Mouse (Mus musculus): ENCODE measurements around the gene Triap1.
A peak's percentile ranks its signal among the peaks of the same experiment; 100 is the strongest.
"Not testable (repeated sequence)": the region's sequence is repeated elsewhere in the genome, so short reads cannot be mapped to it uniquely, and the experiment has no call there.

Gene Triap1

GRCm38 (mm10) chr5:115333626-115334025, 7.4 kb upstream of the Triap1 start:
- no peak for DNase-seq (ENCODE audit: low spot score in 2 of 2)

DNA sequence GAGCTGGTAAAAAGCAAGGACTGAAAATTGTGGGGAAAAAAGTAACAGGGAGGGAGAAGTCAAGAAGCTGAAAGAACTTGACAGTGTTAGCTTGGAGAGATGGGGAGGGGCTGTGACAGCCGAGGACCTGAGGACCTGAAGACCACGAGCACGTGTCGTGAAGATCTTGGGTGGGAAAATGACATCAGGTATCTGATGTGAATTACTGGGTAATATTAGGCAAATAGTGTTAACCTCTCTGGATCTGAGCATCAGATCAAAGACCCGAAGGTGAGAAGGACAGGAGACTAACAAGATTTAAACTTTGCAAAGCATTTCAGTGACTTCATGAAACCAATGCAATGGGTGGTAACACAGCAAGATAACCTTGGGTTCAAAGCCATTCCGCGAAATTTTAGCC, 1.0 kb upstream of the Triap1 start:
- no peak for DNase-seq (ENCODE audit: low spot score in 2 of 2)

DNA sequence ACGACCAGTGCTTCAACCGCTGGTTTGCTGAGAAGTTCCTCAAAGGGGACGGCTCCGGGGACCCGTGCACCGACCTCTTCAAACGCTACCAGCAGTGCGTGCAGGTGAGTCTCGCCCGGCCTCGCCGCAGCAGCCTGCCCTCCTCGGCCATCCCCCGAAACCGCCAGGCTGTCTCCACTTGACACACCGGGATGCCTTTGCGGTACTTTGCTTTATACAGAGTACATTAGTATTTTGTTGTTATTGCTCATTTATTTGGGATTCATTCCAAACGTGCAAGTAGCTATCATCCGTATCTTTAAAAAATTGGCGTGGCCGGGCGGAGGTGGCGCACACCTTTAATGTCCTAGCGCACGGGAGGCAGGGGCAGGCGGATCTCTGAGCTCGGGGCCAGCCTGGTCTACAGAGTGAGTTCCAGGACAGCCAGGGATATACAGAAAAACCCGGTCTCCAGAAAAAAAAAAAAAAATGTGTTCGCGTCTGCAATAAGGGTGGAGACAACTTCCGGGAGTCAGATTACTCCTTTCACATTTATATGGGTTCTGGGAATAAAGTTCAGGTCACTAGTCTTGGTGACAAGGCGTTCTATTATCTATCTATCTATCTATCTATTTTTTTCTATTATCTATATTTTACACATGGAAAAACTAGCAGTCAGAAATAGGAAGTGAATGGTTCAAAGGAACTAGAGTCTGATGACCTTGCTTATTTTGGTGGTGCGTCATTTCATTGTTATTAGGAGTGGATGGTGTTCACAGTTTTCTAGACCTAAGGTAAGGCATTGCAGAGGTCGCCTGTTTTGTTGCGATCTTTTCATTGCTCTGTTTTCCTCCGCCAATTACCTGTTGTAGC, 515 bp downstream of the Triap1 start:
- DNase-seq (ENCODE audit: low spot score in 2 of 2): no peak

DNA sequence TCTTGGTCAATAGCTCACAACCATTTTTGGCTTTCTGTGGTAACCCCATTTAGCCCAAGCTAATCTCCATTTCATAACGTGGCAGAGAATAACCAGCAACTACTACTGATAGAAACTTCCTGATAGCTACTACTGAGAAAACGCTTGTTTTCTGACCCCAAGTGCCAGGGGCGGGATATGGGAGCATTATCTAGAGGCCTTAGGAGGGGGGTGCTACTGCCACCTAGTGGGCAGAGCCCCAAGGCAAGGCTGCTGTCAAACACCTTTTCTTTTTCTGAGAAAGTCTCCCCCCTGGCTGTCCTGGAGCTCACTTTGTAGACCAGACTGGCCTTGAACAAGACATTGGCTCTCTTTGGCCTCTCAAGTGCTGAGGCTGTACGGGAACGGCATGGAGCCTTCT, 6.5 kb downstream of the Triap1 start:
- DNase-seq (ENCODE audit: low spot score in 2 of 2): peak; percentile 65 to 73

GRCm38 (mm10) chr5:115348546-115349224, 7.7 kb downstream of the Triap1 start, which contains the start of gene Cox6a1:
Gene Cox6a1, minus strand, starts transcription at chr5:115348981.
- DNase-seq (ENCODE audit: low spot score in 2 of 2): peak; percentile 96

GRCm38 (mm10) chr5:115349225-115349555, 8.2 kb downstream of the Triap1 start:
- no peak for DNase-seq (ENCODE audit: low spot score in 2 of 2)

GRCm38 (mm10) chr5:115351348-115351747, 10.3 kb downstream of the Triap1 start:
- DNase-seq (ENCODE audit: low spot score in 2 of 2): no peak

GRCm38 (mm10) chr5:115355070-115355469, 14.0 kb downstream of the Triap1 start:
- no peak for DNase-seq (ENCODE audit: low spot score in 2 of 2)

DNA sequence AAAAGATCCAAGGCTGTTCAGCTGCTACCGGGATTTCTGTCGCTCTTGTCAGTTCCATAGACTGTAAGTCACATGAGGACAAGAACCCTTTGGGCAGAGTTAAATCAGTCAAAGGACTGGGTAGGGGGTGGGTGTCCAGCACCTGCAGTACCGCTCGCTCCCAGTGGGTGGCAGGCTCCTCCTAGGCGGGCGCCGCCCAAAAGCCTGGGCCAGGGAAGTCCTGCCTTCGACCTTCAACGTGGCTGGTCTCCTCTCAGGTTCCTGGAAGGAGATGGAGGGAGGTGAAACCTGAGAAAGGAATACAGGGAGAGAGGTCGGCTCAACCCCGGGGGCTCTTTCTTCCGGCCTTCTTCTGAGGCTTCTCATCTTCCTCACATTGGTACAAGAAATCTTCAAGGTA, 17.8 kb downstream of the Triap1 start:
- DNase-seq (ENCODE audit: low spot score in 2 of 2): peak; percentile 53 to 83

- DNase-seq (ENCODE audit: low spot score in 2 of 2): no peak
Observed at GRCm38 (mm10) chr5:115359438-115359837, 18.4 kb downstream of the Triap1 start.

GRCm38 (mm10) chr5:115359851-115360372, 18.9 kb downstream of the Triap1 start:
- DNase-seq (ENCODE audit: low spot score in 2 of 2): no peak

DNA sequence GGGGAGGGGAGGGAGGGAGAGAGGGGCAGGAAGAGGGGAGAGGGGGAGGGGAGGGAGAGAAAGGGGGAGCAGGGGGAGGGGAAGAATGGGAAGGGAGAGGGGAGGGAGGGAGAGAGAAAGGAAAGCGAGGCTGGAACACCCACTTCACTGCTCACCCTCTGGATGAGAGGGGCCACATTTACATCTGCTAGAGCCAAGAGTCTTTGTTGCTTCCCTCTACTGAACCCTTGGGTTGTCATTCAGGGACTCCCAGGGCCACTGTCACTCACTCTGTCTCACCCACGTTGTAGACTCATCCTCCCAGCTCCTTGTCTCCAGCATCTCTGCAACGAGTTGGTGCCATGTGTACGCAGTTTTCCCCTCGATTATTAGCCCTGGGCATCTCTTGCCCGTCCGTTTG, 21.2 kb downstream of the Triap1 start:
- DNase-seq (ENCODE audit: low spot score in 2 of 2): no peak

DNA sequence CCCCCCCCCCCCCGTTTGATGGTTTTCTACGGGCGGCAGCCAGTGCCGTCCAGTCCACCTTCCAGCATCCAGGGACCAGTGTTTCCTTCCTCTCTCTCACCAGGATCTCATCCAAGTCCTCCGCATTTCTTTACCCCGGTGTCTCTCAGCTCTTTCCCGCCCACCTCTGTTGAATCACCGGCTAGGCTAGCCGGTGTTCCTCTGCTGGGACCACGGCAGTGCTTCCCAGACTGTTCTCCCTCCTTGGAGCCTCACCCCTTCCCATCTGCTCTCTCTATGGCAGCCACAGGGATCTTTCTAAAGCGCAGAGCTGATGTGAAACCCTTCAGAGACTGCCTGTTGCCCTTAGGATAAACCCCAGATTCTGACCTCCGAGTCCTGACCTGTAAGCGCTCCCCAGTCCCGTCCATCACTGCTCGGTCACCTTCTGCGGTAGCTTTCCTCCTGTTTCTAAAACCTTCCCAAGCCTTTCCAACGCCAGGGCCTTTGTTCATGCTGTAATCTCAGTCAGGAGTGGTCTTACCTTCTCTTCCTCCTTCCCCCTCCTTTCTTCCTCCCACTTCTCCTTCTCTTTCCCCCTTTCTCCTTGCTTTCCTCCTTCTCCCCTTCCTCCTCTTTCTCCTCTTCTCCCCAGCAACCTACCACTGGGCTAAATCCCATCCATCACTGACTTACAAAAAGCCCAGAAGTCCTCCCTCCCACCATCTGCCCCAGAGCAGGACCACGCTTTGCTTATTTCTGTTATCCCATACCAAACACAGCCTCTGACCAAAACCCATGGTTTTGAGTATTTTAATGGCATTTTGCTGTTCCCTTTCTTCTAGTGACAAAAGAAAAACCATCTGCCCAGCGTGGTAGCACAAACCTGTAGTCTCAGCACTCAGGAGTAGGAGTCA, 22.0 kb downstream of the Triap1 start:
- no peak for DNase-seq (ENCODE audit: low spot score in 2 of 2)

- DNase-seq (ENCODE audit: low spot score in 2 of 2): no peak
Observed at GRCm38 (mm10) chr5:115364782-115365181, 23.8 kb downstream of the Triap1 start.

- DNase-seq (ENCODE audit: low spot score in 2 of 2): peak in 1 of 2 experiments; percentile 40
Observed at GRCm38 (mm10) chr5:115371736-115372135, 30.7 kb downstream of the Triap1 start.

DNA sequence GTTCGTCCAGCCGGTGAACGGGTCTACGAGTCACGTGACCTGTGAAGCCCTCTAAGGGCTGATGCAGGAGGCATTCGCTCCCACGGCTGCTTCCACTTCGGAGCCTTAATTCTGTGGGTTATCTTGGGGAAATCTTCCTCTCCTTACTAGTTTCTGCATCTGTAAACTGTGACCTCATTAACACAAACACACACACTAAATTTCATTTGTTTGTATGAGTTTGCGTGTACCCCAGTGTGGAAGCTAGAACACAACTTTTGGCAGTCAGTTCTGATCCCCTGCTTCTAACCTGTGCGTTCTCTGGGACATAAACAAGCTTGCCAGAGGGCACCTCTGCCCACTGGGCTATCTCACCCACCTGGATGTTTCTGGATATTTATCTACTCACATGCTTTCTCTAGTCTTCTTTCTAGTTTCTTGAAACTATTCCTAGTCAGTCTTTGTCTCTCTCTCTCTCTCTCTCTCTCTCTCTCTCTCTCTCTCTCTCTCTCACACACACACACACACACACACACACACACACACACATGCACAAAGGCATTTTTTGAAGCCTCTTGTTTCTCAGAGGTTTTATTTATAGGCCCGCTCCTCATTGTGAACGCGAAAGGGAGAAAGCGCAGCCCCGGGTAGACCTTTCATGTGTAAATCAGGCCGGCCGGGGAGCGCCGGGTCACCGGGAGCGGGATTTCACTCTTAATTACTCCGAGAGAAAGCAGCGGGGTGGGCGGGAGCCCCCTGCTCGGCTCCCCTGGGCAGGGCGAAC, 32.6 kb downstream of the Triap1 start:
- no peak for DNase-seq (ENCODE audit: low spot score in 2 of 2)

- no peak for DNase-seq (ENCODE audit: low spot score in 2 of 2)
Observed at GRCm38 (mm10) chr5:115374204-115374820, 33.3 kb downstream of the Triap1 start.

DNA sequence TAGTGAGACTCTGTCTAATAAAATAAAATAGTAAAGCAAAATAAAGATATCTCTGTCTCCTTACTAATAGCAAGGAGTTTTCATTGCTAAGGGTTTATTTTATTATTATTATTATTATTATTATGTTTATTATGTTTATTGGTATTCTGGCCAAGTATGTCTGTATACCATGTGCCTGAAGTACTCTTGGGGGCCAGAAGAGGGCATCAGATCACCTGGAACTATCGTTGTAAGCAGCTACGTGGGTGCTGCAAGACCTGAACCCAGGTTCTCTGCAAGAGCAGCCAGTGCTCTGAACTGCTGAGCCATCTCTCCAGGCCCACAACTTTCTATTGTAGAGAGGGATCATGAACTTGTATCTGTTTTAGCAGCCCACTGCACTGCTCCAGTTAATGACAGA, 34.4 kb downstream of the Triap1 start:
- no peak for DNase-seq (ENCODE audit: low spot score in 2 of 2)

DNA sequence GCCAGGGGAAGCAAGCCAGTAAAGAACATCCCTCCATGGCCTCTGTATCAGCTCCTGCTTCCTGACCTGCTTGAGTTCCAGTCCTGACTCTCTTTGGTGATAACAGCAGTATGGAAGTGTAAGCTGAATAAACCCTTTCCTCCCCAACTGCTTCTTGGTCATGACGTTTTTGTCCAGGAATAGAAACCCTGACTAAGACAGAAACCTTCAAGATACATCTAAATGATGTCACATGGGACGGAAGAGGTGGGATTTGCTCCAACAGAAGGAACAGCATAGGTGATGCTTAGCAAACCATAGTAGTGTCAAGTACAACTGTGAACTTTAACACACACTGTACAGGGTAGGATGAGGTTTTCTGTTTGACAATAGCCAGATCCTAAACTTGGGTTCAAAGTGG, 37.9 kb downstream of the Triap1 start:
- DNase-seq (ENCODE audit: low spot score in 2 of 2): not testable (repeated sequence)

DNA sequence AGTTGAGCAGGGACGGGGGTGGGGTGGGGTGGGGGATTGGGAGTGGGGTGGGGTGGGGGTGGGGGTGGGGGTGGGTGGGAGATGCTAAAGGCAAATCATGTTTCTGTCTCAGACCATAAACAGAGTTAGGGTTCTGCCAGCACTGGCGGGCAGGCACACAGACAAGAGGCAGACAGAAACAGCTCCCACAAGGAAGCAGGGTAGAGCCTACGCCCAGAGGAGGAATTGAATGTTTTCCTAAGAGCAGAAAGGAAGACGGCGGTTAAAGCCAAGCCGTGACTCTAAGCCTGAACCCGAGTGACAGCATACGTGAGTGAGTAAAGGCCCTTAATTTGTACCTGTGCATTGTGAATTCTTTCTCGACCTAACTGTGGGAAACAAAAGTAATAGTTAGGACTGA, 50.9 kb downstream of the Triap1 start:
- DNase-seq (ENCODE audit: low spot score in 2 of 2): no peak

DNA sequence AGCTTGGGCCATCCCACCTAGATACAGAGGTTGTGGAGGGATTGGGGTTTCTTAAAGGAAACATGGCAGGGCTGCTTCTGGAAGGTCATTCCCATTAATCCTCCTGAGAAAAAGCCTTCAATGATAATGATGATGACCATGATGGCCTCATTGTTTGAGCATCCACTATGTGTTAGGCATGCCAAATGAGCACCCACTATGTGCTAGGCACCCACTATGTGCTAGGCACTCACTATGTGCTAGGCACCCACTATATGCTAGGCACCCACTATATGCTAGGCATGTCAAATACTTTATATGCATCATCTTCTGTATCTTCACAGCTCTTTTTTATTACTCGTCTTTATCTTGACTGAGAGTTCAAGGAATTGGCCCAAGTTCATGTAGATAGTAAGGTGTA, 51.9 kb downstream of the Triap1 start:
- DNase-seq (ENCODE audit: low spot score in 2 of 2): no peak
